ENCODE assay signal across 27 mouse cellular contexts in the genomic region with DNA sequence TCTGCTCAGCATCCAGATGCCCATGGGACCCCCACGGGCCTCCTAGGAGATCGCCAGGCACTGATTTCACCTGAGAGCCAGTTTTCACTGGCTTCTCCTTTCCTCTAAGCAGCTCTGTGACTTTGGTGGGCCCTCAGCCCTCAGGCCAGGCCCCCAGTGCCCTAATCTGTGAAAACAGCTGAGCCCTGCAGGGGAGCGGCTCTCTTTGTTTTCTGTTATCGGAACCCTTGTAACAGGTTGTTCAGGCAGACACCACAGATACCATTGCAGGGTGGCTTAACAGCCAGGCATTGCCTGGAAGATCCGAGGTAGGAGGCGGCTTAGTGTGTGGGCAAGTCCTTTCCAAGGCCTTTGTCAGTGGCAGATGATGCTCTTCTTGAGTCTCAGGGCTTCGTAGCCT. TPM values are rescaled to one million over a fixed set of nuclear protein-coding genes. Genes with fewer than 3 reads are reported as not detected.
DNase-seq lines count a peak whose midpoint lies in the region; ATAC-seq lines count a peak whose summit lies in the region.
"Had no signal": no experiment of that assay in that cellular context is flagged by ENCODE, and none has a peak within 500 bp of the region (broad histone marks: within the 10 kb centered on the region; RNA-seq: fewer than 3 reads in every experiment).

No protein-coding gene starts in this region.

- H3K27ac ChIP-seq in heart, embryonic 12.5 days (ENCODE audit: poor library complexity, severe bottlenecking), result no peak overlapping the region
- H3K27ac ChIP-seq in liver, embryonic 12.5 days, result peak overlapping the region; percentile 62
- H3K27ac ChIP-seq: embryonic facial prominence, embryonic 13.5 days; forebrain, embryonic 13.5 days; gastrocnemius, adult 2 months; heart, embryonic 15.5 days; hindbrain, embryonic 10.5 days; left cerebral cortex, adult 2 months; limb, embryonic 15.5 days; midbrain, embryonic 15.5 days; neural tube, embryonic 13.5 days had no signal

- H3K36me3 ChIP-seq in heart, embryonic 12.5 days, result no peaks in the 10 kb centered on the region
- no peaks in the 10 kb centered on the region for H3K36me3 ChIP-seq in liver, embryonic 12.5 days
- H3K36me3 ChIP-seq: embryonic facial prominence, embryonic 13.5 days; heart, embryonic 15.5 days; hindbrain, embryonic 10.5 days; limb, embryonic 15.5 days; midbrain, embryonic 15.5 days; neural tube, embryonic 13.5 days had no signal

- DNase-seq in heart, adult 18-20 months, result no peak
- DNase-seq in c-Kit-positive CD71-positive TER-119-positive erythroid progenitor cells, embryonic 14.5 days (ENCODE audit: low spot score), result peak; percentile 18
- no peak for DNase-seq in spleen, adult 12 weeks (ENCODE audit: low spot score)
- no peak for DNase-seq in kidney, adult 9 months
- DNase-seq: adrenal gland, postnatal 36 days; cerebellum, adult 11 months; cerebellum, postnatal 10 days; gastrocnemius, adult 2 months; kidney, adult 11 months; layer of hippocampus, adult 9-11 months; left cerebral cortex, postnatal 4 days; retina, postnatal 1 day; right cerebral cortex, postnatal 25 days; thymus, postnatal 14 days had no signal

- H3K4me3 ChIP-seq in heart, embryonic 12.5 days, result no peak overlapping the region
- no peak overlapping the region for H3K4me3 ChIP-seq in liver, embryonic 12.5 days
- H3K4me3 ChIP-seq: embryonic facial prominence, embryonic 13.5 days; forebrain, embryonic 13.5 days; gastrocnemius, adult 2 months; heart, embryonic 15.5 days; hindbrain, embryonic 10.5 days; left cerebral cortex, adult 2 months; limb, embryonic 15.5 days; midbrain, embryonic 15.5 days; myocyte; neural tube, embryonic 13.5 days had no signal

- 35% methylated on average over 7 of the region's 7 CpGs for WGBS in heart, embryonic 12.5 days
- 43% methylated on average over 7 of the region's 7 CpGs for WGBS in liver, embryonic 12.5 days (ENCODE audit: insufficient replicate concordance)

- peak; percentile 89 for ATAC-seq in heart, embryonic 12.5 days (ENCODE audit: insufficient number of reproducible peaks, low FRiP score)
- ATAC-seq in liver, embryonic 12.5 days, result peak; percentile 91
- peak; percentile 87 for ATAC-seq in megakaryocyte progenitor cell, adult 5-6 weeks (replicated peaks; ENCODE audit: poor library complexity)
- ATAC-seq: forebrain, embryonic 13.5 days; midbrain, embryonic 15.5 days; Patski had no signal

- H3K9ac ChIP-seq in heart, embryonic 12.5 days, result no peak overlapping the region
- no peak overlapping the region for H3K9ac ChIP-seq in liver, embryonic 12.5 days
- H3K9ac ChIP-seq: embryonic facial prominence, embryonic 13.5 days; forebrain, embryonic 13.5 days; heart, embryonic 15.5 days; limb, embryonic 15.5 days; midbrain, embryonic 15.5 days; neural tube, embryonic 13.5 days had no signal

- no peak overlapping the region for H3K4me2 ChIP-seq in heart, embryonic 12.5 days
- H3K4me2 ChIP-seq in liver, embryonic 12.5 days, result peak overlapping the region; percentile 24; the same call in 1 of the 2 replicates
- H3K4me2 ChIP-seq: embryonic facial prominence, embryonic 13.5 days; forebrain, embryonic 13.5 days; heart, embryonic 15.5 days; limb, embryonic 15.5 days; midbrain, embryonic 15.5 days; neural tube, embryonic 13.5 days had no signal

- H3K27me3 ChIP-seq in heart, embryonic 12.5 days (replicated peaks), result peaks cover 29% of the 10 kb centered on the region
- H3K27me3 ChIP-seq in liver, embryonic 12.5 days (replicated peaks), result no peaks in the 10 kb centered on the region
- H3K27me3 ChIP-seq: embryonic facial prominence, embryonic 13.5 days; forebrain, embryonic 13.5 days; limb, embryonic 15.5 days; midbrain, embryonic 15.5 days; neural tube, embryonic 13.5 days; Patski had no signal

- H3K4me1 ChIP-seq in heart, embryonic 12.5 days (replicated peaks), result peaks cover 26% of the 10 kb centered on the region
- peaks cover 14% of the 10 kb centered on the region; the same call in 1 of the 2 replicates for H3K4me1 ChIP-seq in liver, embryonic 12.5 days
- H3K4me1 ChIP-seq: embryonic facial prominence, embryonic 13.5 days had no signal

- peaks cover 14% of the 10 kb centered on the region for H3K9me3 ChIP-seq in heart, embryonic 12.5 days (replicated peaks)
- H3K9me3 ChIP-seq in liver, embryonic 12.5 days (replicated peaks), result no peaks in the 10 kb centered on the region; the same call in 1 of the 2 replicates
- H3K9me3 ChIP-seq: embryonic facial prominence, embryonic 13.5 days; forebrain, embryonic 13.5 days; heart, embryonic 15.5 days; hindbrain, embryonic 10.5 days; limb, embryonic 15.5 days; midbrain, embryonic 15.5 days had no signal

RNA-seq across cellular contexts. Expression of a gene that starts 51.8 kb away (rescaled TPM):
- 4.6 and 4.7 TPM in 2 replicates for polyA plus RNA-seq in heart, embryonic 12.5 days (2016; fragmentation: Nextera tagmentation; extraction: Ambion mirVana)
- total RNA-seq in heart, adult 18-20 months (2021), result under 1 TPM; 0.55 to 0.75 TPM
- 0.11 and 0.18 TPM in 2 replicates for polyA plus RNA-seq in liver, embryonic 12.5 days (2016; fragmentation: Nextera tagmentation; extraction: Ambion mirVana)
- not detected in 2 replicates for total RNA-seq in megakaryocyte progenitor cell, adult 5-6 weeks (2015)
- not detected in 2 replicates for total RNA-seq in megakaryocyte progenitor cell, adult 5-6 weeks (2017)
- polyA plus RNA-seq: Patski had no signal
